Mouse (Mus musculus) ES-Bruce4 (cell line): ENCODE data around the gene Nek1.

Experiments
- CTCF ChIP-seq: IDR thresholded peaks from one replicate; pipeline ENCODE4 v1.8.1; 2011; ENCODE audit warnings: low read depth, low read length
- EP300 ChIP-seq: IDR thresholded peaks from 2 replicates; pipeline ENCODE4 v1.6.1; 2011; ENCODE audit warnings: low read depth, low read length; ENCODE audit not compliant: insufficient read depth

DNA sequence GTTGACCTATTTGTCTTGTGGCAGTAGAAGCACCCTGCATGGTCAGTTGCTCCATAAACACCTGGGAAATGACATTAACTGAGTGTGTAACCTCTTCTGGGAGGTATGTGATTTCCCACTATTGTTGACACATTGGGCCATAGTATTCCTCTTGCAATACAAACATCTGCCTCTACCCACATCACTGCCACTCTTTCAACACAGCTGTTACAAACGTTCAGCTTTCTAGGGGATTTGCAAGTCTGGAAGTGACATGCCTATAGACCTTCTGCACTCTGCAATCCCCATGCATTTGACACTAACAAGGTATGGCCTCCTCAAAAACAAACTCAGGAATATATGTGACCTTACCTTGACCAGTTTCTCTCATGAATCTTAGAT is 169.2 kb downstream of the Nek1 start:
- TF ChIP-seq EP300, result no peak
- TF ChIP-seq CTCF, result no peak
